Mouse (Mus musculus) retina, embryonic 14.5 days (tissue): ENCODE measurements at regions not wholly inside any gene's neighbourhood (a gene's known extent, or its start where the extent isn't known, plus 50 kb on each side); places are given as distances from the start of the nearest gene placed in this dataset.

Source experiments
- DNase-seq: peaks from one replicate; pipeline ENCODE4 v3.0.0-alpha.2; 2015; ENCODE audit warnings: low spot score

- DNase-seq = no peak
Measured at GRCm38 (mm10) chr12:70672115-70672514, 153.2 kb upstream of the Frmd6 start.

- DNase-seq = no peak
Measured at GRCm38 (mm10) chr12:70673188-70673587, 152.1 kb upstream of the Frmd6 start.

GRCm38 (mm10) chr12:70674144-70674543 lies 151.2 kb upstream of the Frmd6 start:
- DNase-seq = no peak

- no peak for DNase-seq
Measured at GRCm38 (mm10) chr12:70675846-70676245, 149.5 kb upstream of the Frmd6 start.

- DNase-seq = peak; percentile 51
Measured at GRCm38 (mm10) chr12:70679701-70680425, 145.5 kb upstream of the Frmd6 start.

GRCm38 (mm10) chr12:70681407-70681990 lies 143.8 kb upstream of the Frmd6 start:
- DNase-seq = no peak

- no peak for DNase-seq
Measured at GRCm38 (mm10) chr12:70684354-70684753, 141.0 kb upstream of the Frmd6 start.

GRCm38 (mm10) chr12:70685432-70685831 lies 139.9 kb upstream of the Frmd6 start:
- no peak for DNase-seq

GRCm38 (mm10) chr12:70686337-70686736 lies 139.0 kb upstream of the Frmd6 start:
- DNase-seq = no peak

- no peak for DNase-seq
Measured at GRCm38 (mm10) chr12:70686971-70687370, 138.3 kb upstream of the Frmd6 start.

- no peak for DNase-seq
Measured at GRCm38 (mm10) chr12:70695162-70695561, 130.2 kb upstream of the Frmd6 start.

- DNase-seq = no peak
Measured at GRCm38 (mm10) chr12:70696256-70696655, 129.1 kb upstream of the Frmd6 start.

GRCm38 (mm10) chr12:70698466-70698865 lies 126.8 kb upstream of the Frmd6 start:
- DNase-seq = no peak

- no peak for DNase-seq
Measured at GRCm38 (mm10) chr12:70702473-70702872, 122.8 kb upstream of the Frmd6 start.

GRCm38 (mm10) chr12:70706806-70707628 lies 118.3 kb upstream of the Frmd6 start:
- no peak for DNase-seq

- no peak for DNase-seq
Measured at GRCm38 (mm10) chr12:70707629-70708289, 117.6 kb upstream of the Frmd6 start.

GRCm38 (mm10) chr12:70708290-70708668 lies 117.0 kb upstream of the Frmd6 start:
- DNase-seq = no peak

GRCm38 (mm10) chr12:70710311-70710710 lies 115.0 kb upstream of the Frmd6 start:
- DNase-seq = no peak

- no peak for DNase-seq
Measured at GRCm38 (mm10) chr12:70711030-70711429, 114.3 kb upstream of the Frmd6 start.

GRCm38 (mm10) chr12:70712322-70713024 lies 112.8 kb upstream of the Frmd6 start:
- DNase-seq = no peak

- no peak for DNase-seq
Measured at GRCm38 (mm10) chr12:70713499-70714280, 111.6 kb upstream of the Frmd6 start.
